Mouse (Mus musculus) liver (tissue): Measurements from ENCODE around the gene Olfr549.

Experiments used
- DNase-seq: peaks from one replicate; pipeline ENCODE4 v3.0.0-alpha.2; 2020; ENCODE audit warnings: mixed read lengths

The Olfr549 gene

DNA sequence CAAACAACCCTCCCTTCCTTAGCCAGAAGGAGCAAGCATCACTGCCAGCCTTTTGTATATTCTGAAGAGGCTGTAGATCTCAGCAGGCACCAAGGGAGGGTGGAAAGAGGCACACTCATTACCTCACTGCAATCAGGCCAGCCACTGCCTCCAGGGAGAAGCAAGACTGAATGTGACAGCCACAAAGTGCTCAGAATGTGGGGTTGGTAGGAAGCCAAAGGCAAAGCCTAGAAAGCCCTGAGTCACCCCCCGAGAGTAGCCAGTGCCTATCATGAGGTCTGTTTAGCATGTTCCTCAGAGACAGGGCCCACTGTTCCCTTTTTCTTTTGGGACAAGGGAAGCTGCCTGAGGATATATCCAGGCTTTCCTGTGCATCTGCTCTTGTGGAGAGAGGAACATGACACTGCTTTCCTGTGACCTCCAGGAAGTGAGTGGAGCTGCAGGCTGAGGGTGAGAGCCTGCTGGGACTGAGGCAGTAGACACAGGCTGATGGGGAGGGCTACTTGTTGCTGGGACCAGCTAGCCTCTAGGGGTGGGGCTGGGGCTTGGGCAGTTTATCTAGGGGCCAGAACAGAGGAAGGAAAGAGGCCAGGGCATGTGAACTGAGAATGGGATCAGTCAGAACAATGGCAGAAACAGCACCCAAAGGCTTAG lies 47.8 kb downstream of the Olfr549 start, which contains the start of gene Olfr552:
Olfr552 (plus strand) TSS at position 393 of the 654 bp plus-strand sequence.
- no peak for DNase-seq
